Mouse (Mus musculus) hindbrain, embryonic 13.5 days (tissue): Measurements from ENCODE around the gene Etnk1. TPM values are rescaled to one million over a fixed set of nuclear protein-coding genes. Genes with fewer than 3 reads are reported as not detected.
A peak's percentile ranks its signal among the peaks of the same experiment; 100 is the strongest.
"Not testable (repeated sequence)": the region's sequence is repeated elsewhere in the genome, so short reads cannot be mapped to it uniquely, and the experiment has no call there.

Source experiments
- ATAC-seq: fragments of 200-750 bp; cut with Nextera tagmentation; 2 replicates; pipeline ENCODE4 v1.8.0; 2017; ENCODE audit warnings: moderate TSS enrichment; ENCODE audit not compliant: low FRiP score
- H3K27ac ChIP-seq: fragments of 300-500 bp; sonication (generic); 2 replicates; pipeline ENCODE4 v1.5.1; 2015; ENCODE audit warnings: inconsistent platforms, mild to moderate bottlenecking, moderate library complexity
- H3K27me3 ChIP-seq: fragments of 300-500 bp; sonication (generic); 2 replicates; pipeline ENCODE4 v1.6.1; 2015; ENCODE audit warnings: mild to moderate bottlenecking, inconsistent platforms
- H3K36me3 ChIP-seq: fragments of 300-500 bp; sonication (generic); 2 replicates; pipeline ENCODE4 v1.6.1; 2015; ENCODE audit warnings: mild to moderate bottlenecking, inconsistent platforms
- H3K4me1 ChIP-seq: fragments of 300-500 bp; sonication (generic); replicated peaks from 2 replicates; pipeline ENCODE4 v1.6.1; 2015; ENCODE audit warnings: inconsistent platforms
- H3K4me2 ChIP-seq: fragments of 300-500 bp; sonication (generic); 2 replicates; pipeline ENCODE4 v1.6.1; 2015; ENCODE audit warnings: inconsistent platforms, mild to moderate bottlenecking, moderate library complexity
- H3K4me3 ChIP-seq: fragments of 300-500 bp; sonication (generic); 2 replicates; pipeline ENCODE4 v1.5.1; 2015; ENCODE audit warnings: mild to moderate bottlenecking, inconsistent platforms
- H3K9ac ChIP-seq: fragments of 300-500 bp; sonication (generic); 2 replicates; pipeline ENCODE4 v1.6.1; 2015; ENCODE audit warnings: mild to moderate bottlenecking, inconsistent platforms
- H3K9me3 ChIP-seq: fragments of 300-500 bp; sonication (generic); 2 replicates; pipeline ENCODE4 v1.6.1; 2016; ENCODE audit warnings: inconsistent platforms
- WGBS: fragments of 180-500 bp; shearing (Covaris S2); methylation state at CpG from one replicate; pipeline ENCODE4 v1.1.7; 2015; 5-methylcytosine and 5-hydroxymethylcytosine counted together
- polyA plus RNA-seq: library from polyadenylated mRNA; unstranded; fragments of >200 nt; fragmentation: Nextera tagmentation; extraction: Ambion mirVana; gene quantifications from 2 replicates; pipeline ENCODE4 v1.2.1, GENCODE M21; 2015

Etnk1 gene
- polyA plus RNA-seq, 1 experiment from 2014 or later: 36.3 TPM

DNA sequence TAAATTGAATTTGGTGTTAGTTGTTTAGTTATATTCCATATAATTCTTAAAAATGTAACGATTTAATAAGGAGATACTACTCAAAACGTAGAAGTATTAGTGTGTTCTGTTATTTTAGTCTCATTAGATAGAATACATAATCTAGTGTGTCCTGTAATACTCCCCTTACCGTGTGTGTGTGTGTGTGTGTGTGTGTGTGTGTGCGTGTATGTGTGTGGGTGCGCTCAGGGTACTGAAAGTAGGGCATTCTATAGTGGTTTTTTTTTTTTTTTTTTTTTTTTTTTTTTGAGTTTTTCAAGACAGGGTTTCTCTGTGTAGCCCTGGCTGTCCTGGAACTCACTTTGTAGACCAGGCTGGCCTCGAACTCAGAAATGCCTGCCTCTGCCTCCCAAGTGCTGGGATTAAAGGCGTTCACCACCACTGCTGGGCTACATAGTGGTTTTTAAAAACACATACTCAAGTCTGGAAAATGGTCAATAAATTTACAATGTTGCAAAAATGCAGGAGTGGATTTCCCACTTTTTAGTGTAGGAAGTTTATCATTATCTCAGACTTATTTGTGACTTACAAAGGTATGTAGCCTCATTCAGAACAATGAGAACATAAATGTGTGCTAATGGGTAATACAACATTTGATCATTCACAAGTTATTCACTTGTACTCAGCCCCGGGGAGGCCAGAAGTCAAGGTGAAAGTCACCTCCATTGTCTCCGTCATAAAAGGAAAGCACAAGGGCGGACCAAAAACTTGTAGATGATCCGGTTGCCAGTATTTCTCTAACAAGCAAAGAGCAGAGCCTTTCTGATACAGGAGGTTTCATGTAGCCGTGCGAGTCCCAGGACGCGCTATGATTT, 1.4 kb upstream of the Etnk1 start:
- peak overlapping the region; percentile 94; the same call in 1 of the 2 replicates for H3K27ac ChIP-seq
- peak overlapping the region; percentile 72 for H3K4me2 ChIP-seq
- no peaks in the 10 kb centered on the region for H3K9me3 ChIP-seq
- peak overlapping the region; percentile 89 for H3K9ac ChIP-seq
- H3K27me3 ChIP-seq: peaks cover 4% of the 10 kb centered on the region; the same call in 1 of the 2 replicates
- H3K4me1 ChIP-seq: peaks cover 33% of the 10 kb centered on the region
- peak overlapping the region; percentile 71 for H3K4me3 ChIP-seq
- H3K36me3 ChIP-seq: no peaks in the 10 kb centered on the region
- ATAC-seq: no peak
- WGBS: 53% methylated on average over 15 of the region's 15 CpGs

- H3K4me3 ChIP-seq: peak overlapping the region; percentile 71
- peak overlapping the region; percentile 72 for H3K4me2 ChIP-seq
- peaks cover 44% of the 10 kb centered on the region for H3K4me1 ChIP-seq
- H3K9ac ChIP-seq: peak overlapping the region; percentile 89
- ATAC-seq: peak; percentile 70
- 0% methylated on average over 48 of the region's 60 CpGs for WGBS
- peak overlapping the region; percentile 94 for H3K27ac ChIP-seq
- H3K27me3 ChIP-seq: peaks cover 4% of the 10 kb centered on the region; the same call in 1 of the 2 replicates
- H3K36me3 ChIP-seq: peaks cover 5% of the 10 kb centered on the region; the same call in 1 of the 2 replicates
- no peaks in the 10 kb centered on the region for H3K9me3 ChIP-seq
These were observed 443 bp downstream of the Etnk1 start for GRCm38 (mm10) chr6:143167409-143167919.

GRCm38 (mm10) chr6:143167981-143168674, 1.1 kb downstream of the Etnk1 start:
- Histone ChIP-seq H3K4me1 (peaks cover 44% of the 10 kb centered on the region), H3K4me2 (peak overlapping the region; percentile 72), H3K9me3 (no peaks in the 10 kb centered on the region), H3K4me3 (peak overlapping the region; percentile 71), H3K27ac (peak overlapping the region; percentile 94), H3K27me3 (peaks cover 4% of the 10 kb centered on the region; the same call in 1 of the 2 replicates), H3K9ac (peak overlapping the region; percentile 89), H3K36me3 (peaks cover 8% of the 10 kb centered on the region)
- ATAC-seq: no peak
- WGBS: 36% methylated on average over 6 of the region's 6 CpGs

DNA sequence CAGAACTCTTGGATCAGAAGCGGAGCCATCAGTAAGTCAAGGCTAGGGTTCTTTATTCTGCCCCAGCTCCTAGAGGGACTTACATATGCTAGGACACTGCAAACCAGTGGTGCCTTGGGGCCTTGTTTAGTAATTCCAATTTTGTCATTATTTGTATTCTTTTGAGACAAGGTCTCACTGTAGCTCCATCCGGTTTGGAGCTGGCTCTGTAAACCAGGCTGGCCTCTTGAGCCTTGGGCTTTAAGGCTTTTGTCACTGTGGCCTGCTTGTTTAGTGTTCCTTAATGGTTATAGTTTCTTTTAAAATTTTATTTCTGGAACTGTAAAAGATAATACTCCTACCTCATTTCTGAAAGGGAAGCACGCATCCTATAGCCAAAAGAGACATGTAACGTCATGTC, 2.4 kb downstream of the Etnk1 start:
- no peak overlapping the region for H3K27ac ChIP-seq
- H3K4me2 ChIP-seq: peak overlapping the region; percentile 72
- H3K9ac ChIP-seq: peak overlapping the region; percentile 89; the same call in 1 of the 2 replicates
- H3K4me3 ChIP-seq: no peak overlapping the region
- no peak for ATAC-seq
- H3K9me3 ChIP-seq: no peaks in the 10 kb centered on the region
- H3K27me3 ChIP-seq: peaks cover under 1% of the 10 kb centered on the region; the same call in 1 of the 2 replicates
- 78% methylated on average over 4 of the region's 4 CpGs for WGBS
- H3K36me3 ChIP-seq: peaks cover 13% of the 10 kb centered on the region
- H3K4me1 ChIP-seq: peaks cover 47% of the 10 kb centered on the region

DNA sequence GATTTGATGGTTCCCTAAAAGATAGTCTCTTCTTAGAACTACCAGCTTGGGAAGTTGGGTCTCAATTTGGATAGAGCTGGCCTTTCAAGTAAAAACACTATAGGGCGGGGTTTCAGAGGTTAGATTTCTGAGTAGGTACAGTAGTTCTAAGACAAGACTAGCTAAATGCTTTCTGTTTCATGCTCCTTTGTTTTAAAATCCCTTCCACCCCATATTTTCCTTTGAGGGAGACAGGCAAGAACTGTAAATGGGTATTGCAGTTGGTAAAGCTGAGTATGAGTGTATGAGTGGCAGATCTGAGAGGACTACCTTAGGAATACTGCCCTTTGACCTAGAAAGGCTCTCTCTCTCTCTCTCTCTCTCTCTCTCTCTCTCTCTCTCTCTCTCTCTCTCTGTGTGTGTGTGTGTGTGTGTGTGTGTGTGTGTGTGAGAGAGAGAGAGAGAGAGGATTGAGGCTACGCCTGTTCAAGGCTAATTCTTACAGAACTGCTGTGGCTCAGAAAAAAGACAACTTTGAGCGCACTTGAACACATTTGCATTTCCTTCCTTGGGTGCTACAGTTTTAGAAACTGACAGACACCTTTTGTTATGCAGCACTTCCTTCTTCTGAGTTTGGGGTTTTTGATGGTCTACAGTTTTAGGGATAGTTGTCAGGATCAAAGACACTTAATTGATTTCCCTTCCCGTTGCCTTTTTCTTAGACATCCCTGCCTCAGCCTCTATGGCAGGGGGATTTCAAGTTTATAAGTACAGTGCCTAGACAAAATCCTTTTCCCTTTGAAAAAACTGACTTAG, 3.3 kb downstream of the Etnk1 start:
- Histone ChIP-seq H3K4me2 (no peak overlapping the region), H3K36me3 (peaks cover 13% of the 10 kb centered on the region), H3K27ac (no peak overlapping the region), H3K4me3 (no peak overlapping the region), H3K9me3 (no peaks in the 10 kb centered on the region), H3K9ac (no peak overlapping the region), H3K4me1 (peaks cover 47% of the 10 kb centered on the region), H3K27me3 (no peaks in the 10 kb centered on the region)
- no peak for ATAC-seq
- 86% methylated on average over 4 of the region's 4 CpGs for WGBS

DNA sequence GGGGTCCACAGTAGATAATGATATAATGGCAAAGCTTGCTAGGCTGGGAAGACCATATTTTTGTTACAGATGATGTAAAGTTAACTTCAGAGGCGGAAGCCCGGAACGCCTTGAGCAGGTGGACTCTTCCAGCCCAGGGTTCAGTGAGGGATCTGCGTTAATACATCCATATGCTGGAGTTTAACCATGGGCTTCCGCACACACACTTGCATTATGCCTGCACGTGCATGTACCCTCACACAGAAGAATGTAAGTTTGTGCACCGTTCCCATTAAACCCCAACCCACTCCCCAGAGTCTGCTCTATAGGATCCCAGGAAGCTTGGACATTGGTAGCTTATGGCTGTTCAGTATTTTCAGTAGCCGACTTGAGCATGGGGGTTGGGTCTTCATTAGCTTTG, 4.0 kb downstream of the Etnk1 start:
- Histone ChIP-seq H3K27me3 (no peaks in the 10 kb centered on the region), H3K4me2 (no peak overlapping the region)
- WGBS: 96% methylated on average over 8 of the region's 8 CpGs

GRCm38 (mm10) chr6:143171781-143172465, 4.9 kb downstream of the Etnk1 start:
- 0 out of 2 replicates have a peak overlapping the region, but pooled peaks have one; percentile 13 for H3K9ac ChIP-seq
- no peak overlapping the region for H3K4me2 ChIP-seq
- no peak for ATAC-seq
- peaks cover 13% of the 10 kb centered on the region for H3K36me3 ChIP-seq
- H3K27ac ChIP-seq: no peak overlapping the region
- no peaks in the 10 kb centered on the region for H3K27me3 ChIP-seq
- WGBS: 89% methylated on average over 11 of the region's 11 CpGs
- peaks cover 44% of the 10 kb centered on the region for H3K4me1 ChIP-seq
- H3K4me3 ChIP-seq: no peak overlapping the region
- no peaks in the 10 kb centered on the region for H3K9me3 ChIP-seq

More for the DNA sequence above, 4.0 kb downstream of the Etnk1 start:
- no peaks in the 10 kb centered on the region for H3K9me3 ChIP-seq
- H3K27ac ChIP-seq: no peak overlapping the region
- no peak overlapping the region for H3K4me3 ChIP-seq
- H3K4me1 ChIP-seq: peaks cover 48% of the 10 kb centered on the region
- H3K9ac ChIP-seq: 0 out of 2 replicates have a peak overlapping the region, but pooled peaks have one; percentile 13
- ATAC-seq: no peak
- peaks cover 13% of the 10 kb centered on the region for H3K36me3 ChIP-seq

- WGBS: 89% methylated on average over 4 of the region's 4 CpGs
- H3K27ac ChIP-seq, H3K4me3 ChIP-seq, H3K4me2 ChIP-seq, ATAC-seq, H3K9ac ChIP-seq, H3K9me3 ChIP-seq, H3K27me3 ChIP-seq: not testable (repeated sequence)
- peaks cover 16% of the 10 kb centered on the region for H3K36me3 ChIP-seq
- H3K4me1 ChIP-seq: peaks cover 44% of the 10 kb centered on the region
These were observed 5.7 kb downstream of the Etnk1 start for GRCm38 (mm10) chr6:143172683-143173082.

DNA sequence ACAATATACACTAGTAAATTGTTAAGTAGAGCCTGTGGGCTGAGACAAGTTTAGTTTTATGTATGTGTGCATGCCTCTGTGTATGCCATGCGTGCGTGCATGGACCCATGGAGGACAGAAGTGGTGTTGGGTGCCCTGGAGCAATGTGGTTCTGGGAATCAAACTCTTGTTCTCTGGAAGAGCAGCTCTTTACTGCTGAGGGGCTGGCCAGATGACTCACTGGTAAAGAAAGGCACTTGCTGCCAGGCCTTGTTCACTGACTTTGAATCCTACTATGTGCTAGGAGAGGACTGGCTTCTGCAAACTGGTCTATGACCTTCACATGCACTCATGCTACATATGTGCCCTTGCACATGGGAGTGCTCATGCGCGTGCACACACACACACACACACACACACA, 7.2 kb downstream of the Etnk1 start:
- peaks cover 37% of the 10 kb centered on the region for H3K4me1 ChIP-seq
- H3K9ac ChIP-seq: no peak overlapping the region
- no peak for ATAC-seq
- no peaks in the 10 kb centered on the region for H3K27me3 ChIP-seq
- H3K4me3 ChIP-seq: no peak overlapping the region
- peaks cover 19% of the 10 kb centered on the region for H3K36me3 ChIP-seq
- H3K9me3 ChIP-seq: no peaks in the 10 kb centered on the region
- H3K4me2 ChIP-seq: no peak overlapping the region
- no peak overlapping the region for H3K27ac ChIP-seq
- WGBS: 97% methylated on average over 4 of the region's 4 CpGs

GRCm38 (mm10) chr6:143174906-143175656, 8.1 kb downstream of the Etnk1 start:
- H3K9ac ChIP-seq: no peak overlapping the region
- H3K9me3 ChIP-seq: no peaks in the 10 kb centered on the region
- H3K4me1 ChIP-seq: peaks cover 29% of the 10 kb centered on the region
- H3K27me3 ChIP-seq: no peaks in the 10 kb centered on the region
- H3K27ac ChIP-seq: no peak overlapping the region
- WGBS: 44% methylated on average over 3 of the region's 3 CpGs
- no peak overlapping the region for H3K4me2 ChIP-seq
- H3K36me3 ChIP-seq: peaks cover 21% of the 10 kb centered on the region
- no peak overlapping the region for H3K4me3 ChIP-seq
- no peak for ATAC-seq

DNA sequence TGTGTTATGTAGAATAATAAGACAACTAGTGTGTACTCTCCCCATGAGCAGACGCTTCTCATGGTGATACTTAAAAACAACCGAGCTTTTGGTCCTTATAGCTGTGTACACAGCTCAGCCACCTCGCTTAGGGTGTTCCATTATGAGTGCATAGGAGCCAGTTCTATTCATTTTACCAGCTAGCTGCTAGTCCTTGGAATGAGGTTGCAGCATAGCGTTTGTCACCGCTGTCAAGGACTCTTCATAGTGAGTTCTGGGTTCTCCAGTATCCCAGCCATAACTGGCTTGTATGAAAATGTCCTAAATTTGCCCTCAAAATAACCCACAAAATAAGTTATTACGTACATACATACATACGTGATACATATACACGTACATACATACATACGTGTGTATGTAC, 9.1 kb downstream of the Etnk1 start:
- Histone ChIP-seq H3K27me3 (no peaks in the 10 kb centered on the region), H3K4me1 (peaks cover 19% of the 10 kb centered on the region), H3K4me3 (no peak overlapping the region), H3K36me3 (peaks cover 28% of the 10 kb centered on the region), H3K27ac (no peak overlapping the region), H3K4me2 (no peak overlapping the region), H3K9me3 (no peaks in the 10 kb centered on the region), H3K9ac (no peak overlapping the region)
- WGBS: 97% methylated on average over 9 of the region's 9 CpGs
- no peak for ATAC-seq
